Mouse (Mus musculus) forebrain, embryonic 12.5 days (tissue): ENCODE results near the gene Fam89b. TPM values are rescaled to one million over a fixed set of nuclear protein-coding genes. Genes with fewer than 3 reads are reported as not detected.

Experiments
- ATAC-seq: fragments of 200-750 bp; cut with Nextera tagmentation; 2 replicates; pipeline ENCODE4 v1.8.0; 2017; ENCODE audit warnings: moderate TSS enrichment; ENCODE audit not compliant: low FRiP score
- H3K27ac ChIP-seq: fragments of 300-500 bp; sonication (generic); 2 replicates; pipeline ENCODE4 v1.5.1; 2016; ENCODE audit warnings: mild to moderate bottlenecking
- H3K27me3 ChIP-seq: fragments of 300-500 bp; sonication (generic); 2 replicates; pipeline ENCODE4 v1.6.1; 2016; ENCODE audit warnings: mild to moderate bottlenecking
- H3K36me3 ChIP-seq: fragments of 300-500 bp; sonication (generic); replicated peaks from 2 replicates; pipeline ENCODE4 v1.6.1; 2016; ENCODE audit warnings: mild to moderate bottlenecking
- H3K4me1 ChIP-seq: fragments of 300-500 bp; sonication (generic); 2 replicates; pipeline ENCODE4 v1.6.1; 2016
- H3K4me2 ChIP-seq: fragments of 300-500 bp; sonication (generic); 2 replicates; pipeline ENCODE4 v1.6.1; 2016; ENCODE audit warnings: mild to moderate bottlenecking, moderate library complexity
- H3K4me3 ChIP-seq: fragments of 300-500 bp; sonication (generic); replicated peaks from 2 replicates; pipeline ENCODE4 v1.5.1; 2016; ENCODE audit warnings: mild to moderate bottlenecking
- H3K9ac ChIP-seq: fragments of 300-500 bp; sonication (generic); 2 replicates; pipeline ENCODE4 v1.6.1; 2016; ENCODE audit warnings: mild to moderate bottlenecking
- H3K9me3 ChIP-seq: fragments of 300-500 bp; sonication (generic); 2 replicates; pipeline ENCODE4 v1.6.1; 2016
- WGBS: fragments of 180-500 bp; shearing (Covaris S2); methylation state at CpG from one replicate; pipeline ENCODE4 v1.1.7; 2016; 5-methylcytosine and 5-hydroxymethylcytosine counted together
- polyA plus RNA-seq: library from polyadenylated mRNA; unstranded; fragments of >200 nt; fragmentation: Nextera tagmentation; extraction: Ambion mirVana; gene quantifications from 2 replicates; pipeline ENCODE4 v1.2.1, GENCODE M21; 2016

The Fam89b gene
- polyA plus RNA-seq, 1 experiment from 2014 or later = 170 TPM

DNA sequence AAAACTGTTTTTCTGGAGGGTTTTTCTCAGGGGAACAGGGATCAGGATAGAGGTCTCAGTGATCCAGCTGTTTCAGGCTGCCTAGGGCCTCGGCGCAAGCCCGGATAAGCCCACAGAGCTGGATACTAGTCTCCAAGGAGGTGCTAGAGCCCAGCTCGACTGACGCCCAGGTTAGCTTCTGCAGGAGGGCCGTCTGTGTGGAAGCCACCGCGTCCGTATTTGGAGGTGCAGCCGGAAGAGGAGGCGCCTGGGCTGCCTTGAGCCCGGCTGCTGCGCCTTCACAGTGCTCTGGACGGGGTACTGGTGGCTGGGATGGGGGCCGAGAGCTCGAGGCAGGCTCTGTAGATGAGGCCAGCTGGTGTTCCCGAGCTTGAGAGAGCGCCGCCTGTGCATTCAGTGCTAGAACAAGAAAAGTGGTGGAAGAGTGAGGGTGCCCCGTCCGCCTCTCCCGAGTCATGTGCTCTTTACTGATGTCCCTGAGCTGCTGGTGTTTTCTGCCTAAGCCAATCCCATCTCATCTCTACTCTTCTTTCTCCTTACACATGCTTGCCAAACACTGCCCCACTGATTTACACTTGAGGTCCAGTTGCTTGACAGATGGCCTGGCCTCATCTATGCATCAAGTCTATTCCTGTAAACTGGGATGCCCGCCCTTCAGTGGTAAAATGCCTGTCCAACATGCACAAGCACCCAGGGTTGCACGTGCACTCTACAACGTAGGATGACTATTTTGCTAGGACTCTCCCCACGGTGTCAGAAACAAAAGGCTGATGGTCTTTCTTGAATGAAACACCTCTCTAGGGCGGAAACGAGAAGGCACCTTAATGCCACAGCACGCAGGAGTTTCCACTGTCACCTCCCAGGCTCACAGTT, 1.1 kb upstream of the Fam89b start:
- H3K4me2 ChIP-seq = peak overlapping the region; percentile 98
- WGBS = 74% methylated on average over 29 of the region's 29 CpGs
- H3K4me1 ChIP-seq = peaks cover 52% of the 10 kb centered on the region
- H3K9ac ChIP-seq = peak overlapping the region; percentile 78; the same call in 1 of the 2 replicates
- H3K27me3 ChIP-seq = peaks cover 13% of the 10 kb centered on the region; the same call in 1 of the 2 replicates
- no peaks in the 10 kb centered on the region for H3K9me3 ChIP-seq
- H3K4me3 ChIP-seq = peak overlapping the region; percentile 77
- H3K36me3 ChIP-seq = peaks cover 4% of the 10 kb centered on the region
- no peak for ATAC-seq
- no peak overlapping the region for H3K27ac ChIP-seq

DNA sequence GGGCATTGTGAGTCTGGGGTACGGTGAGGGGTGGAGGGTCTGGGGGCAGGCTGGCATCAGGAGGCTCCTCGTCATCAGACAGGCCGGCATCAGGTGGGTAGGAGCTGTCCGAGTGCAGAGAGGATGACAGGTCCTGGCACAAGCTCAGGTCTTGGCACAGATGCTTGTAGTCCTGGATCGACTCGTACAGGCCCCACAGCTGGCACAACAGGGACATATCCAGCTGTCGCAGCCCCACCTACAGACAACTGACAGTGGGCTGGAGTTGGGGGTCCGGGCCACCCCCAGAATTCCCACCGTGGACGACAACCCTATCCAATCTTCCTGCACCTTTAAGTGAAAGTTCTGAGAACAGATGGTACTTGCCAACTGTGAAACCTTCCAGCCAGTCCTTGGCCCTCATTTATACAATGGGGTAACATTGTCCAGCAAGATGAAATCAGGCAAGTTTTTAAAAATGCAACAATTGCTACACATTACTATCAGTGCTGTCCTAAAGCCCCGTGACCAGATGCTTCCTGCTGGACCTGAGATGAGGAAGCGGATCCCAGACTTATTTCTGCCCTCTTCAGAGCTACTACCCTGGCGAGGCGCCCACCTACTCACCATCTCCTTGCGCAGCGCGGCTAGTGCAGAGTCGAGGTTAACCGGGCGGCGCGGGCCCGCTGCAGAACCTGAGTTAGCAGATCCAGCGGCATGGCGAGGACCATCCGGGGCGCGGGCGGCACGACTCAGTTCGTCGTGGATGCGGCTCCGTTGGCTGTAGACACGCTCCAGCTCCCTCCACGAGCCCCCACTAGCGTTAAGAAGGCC, 616 bp downstream of the Fam89b start:
- H3K9me3 ChIP-seq = no peaks in the 10 kb centered on the region
- peaks cover 4% of the 10 kb centered on the region; the same call in 1 of the 2 replicates for H3K27me3 ChIP-seq
- 11% methylated on average over 37 of the region's 37 CpGs for WGBS
- H3K9ac ChIP-seq = peak overlapping the region; percentile 97
- peak overlapping the region; percentile 95 for H3K27ac ChIP-seq
- peak; percentile 33 for ATAC-seq
- peaks cover 21% of the 10 kb centered on the region for H3K36me3 ChIP-seq
- H3K4me1 ChIP-seq = peaks cover 64% of the 10 kb centered on the region
- peak overlapping the region; percentile 98 for H3K4me2 ChIP-seq
- peak overlapping the region; percentile 87 for H3K4me3 ChIP-seq

DNA sequence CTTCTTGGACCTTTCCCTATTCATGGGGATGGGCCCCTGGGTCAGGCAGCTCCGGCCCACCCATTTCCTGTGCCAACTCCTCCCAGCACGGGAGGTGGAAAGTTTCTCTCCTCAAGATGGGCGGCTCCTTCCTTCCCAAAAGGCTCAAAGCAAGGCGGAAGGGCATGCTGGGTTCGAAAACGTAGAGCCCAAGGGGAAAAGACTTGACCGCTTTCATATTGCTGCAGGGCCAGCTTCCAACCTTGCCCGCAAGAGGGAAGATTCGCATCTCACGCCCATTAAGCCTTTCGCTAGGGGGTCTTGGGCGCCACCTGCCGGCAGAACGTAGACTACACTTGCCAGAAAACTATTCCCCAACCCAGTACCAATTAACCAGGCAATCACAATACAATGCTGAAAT, 1.8 kb downstream of the Fam89b start:
- H3K27ac ChIP-seq = peak overlapping the region; percentile 95; the same call in 1 of the 2 replicates
- peaks cover 30% of the 10 kb centered on the region for H3K36me3 ChIP-seq
- peaks cover 4% of the 10 kb centered on the region; the same call in 1 of the 2 replicates for H3K27me3 ChIP-seq
- H3K4me1 ChIP-seq = peaks cover 64% of the 10 kb centered on the region
- peak overlapping the region; percentile 87 for H3K4me3 ChIP-seq
- peak overlapping the region; percentile 97 for H3K9ac ChIP-seq
- peak; percentile 7; the same call in 1 of the 2 replicates for ATAC-seq
- H3K9me3 ChIP-seq = no peaks in the 10 kb centered on the region
- 6% methylated on average over 14 of the region's 14 CpGs for WGBS
- peak overlapping the region; percentile 98 for H3K4me2 ChIP-seq

DNA sequence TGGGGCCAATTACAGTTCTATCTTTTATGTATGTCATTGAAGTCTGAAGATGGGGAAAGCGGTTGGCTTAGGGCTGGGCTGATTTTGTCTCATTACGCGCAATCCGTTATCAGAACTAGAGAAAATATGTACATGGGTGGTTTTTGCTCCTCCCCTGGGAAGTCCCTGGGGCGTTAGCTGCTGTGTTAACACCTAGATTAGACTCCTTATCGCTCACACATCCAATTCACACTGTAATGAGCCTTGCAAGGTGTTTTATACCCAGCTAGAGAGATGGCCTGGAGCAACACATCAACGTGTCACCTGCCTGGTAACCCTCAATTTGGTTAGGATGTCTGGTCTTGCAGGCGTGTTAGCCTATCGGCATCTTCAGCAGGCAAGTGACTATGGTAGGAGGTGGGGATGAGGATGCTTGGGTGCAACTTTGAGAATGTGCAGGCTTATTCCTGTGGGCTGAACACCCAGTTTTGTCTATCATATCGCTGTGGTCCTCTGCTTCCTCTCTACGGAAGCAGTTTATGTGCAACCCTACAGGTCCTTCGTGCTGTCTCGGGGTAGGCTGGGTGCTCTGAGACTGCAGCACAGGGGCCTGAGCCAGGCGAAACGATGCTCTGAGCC, 2.4 kb downstream of the Fam89b start:
- WGBS = 84% methylated on average over 15 of the region's 15 CpGs
- Histone ChIP-seq H3K27ac (no peak overlapping the region; the same call in 1 of the 2 replicates), H3K4me3 (peak overlapping the region; percentile 87), H3K27me3 (peaks cover 4% of the 10 kb centered on the region; the same call in 1 of the 2 replicates), H3K9ac (peak overlapping the region; percentile 97), H3K36me3 (peaks cover 37% of the 10 kb centered on the region), H3K4me1 (peaks cover 63% of the 10 kb centered on the region), H3K9me3 (no peaks in the 10 kb centered on the region), H3K4me2 (peak overlapping the region; percentile 98)
- no peak for ATAC-seq

DNA sequence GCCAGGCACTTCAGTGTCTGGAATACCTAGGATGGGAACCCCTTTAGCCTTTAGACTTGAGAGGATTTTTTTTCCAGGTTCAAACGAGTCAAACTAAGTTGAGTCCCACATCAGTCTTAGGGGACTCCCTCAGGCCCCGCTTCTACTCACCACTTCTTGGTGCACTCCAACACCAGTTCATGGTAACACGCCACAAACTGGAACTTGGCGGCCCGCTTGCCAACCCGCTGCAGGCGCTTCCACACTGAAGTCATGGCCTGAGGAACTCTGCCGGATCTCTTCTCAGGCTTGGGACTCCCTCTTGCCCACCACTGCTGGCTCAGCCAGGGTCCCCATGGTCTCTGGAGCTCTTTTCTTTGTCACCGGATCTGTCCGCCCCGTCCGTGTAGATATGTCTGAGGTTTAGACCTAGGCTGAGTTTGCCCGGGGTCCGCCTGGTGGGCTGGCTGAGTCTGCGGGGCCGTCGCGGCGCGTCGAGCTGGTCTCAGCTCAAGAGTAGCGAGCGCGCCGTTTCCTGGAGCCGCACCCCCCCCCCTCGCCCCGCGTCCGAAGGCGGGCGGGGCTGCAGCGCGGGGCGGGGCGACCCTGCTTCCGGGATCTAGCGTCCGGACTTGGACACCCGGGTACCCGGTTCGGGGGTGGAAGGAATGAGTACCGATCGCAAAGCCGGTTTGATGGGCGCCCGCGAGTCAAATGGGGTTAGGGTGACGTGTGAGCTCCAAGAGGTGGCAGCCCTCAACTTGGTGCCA, 3.5 kb downstream of the Fam89b start, which contains the start of gene Ehbp1l1:
Gene Ehbp1l1 (minus strand): TSS at position 551 of the 749 bp plus-strand sequence.
- Histone ChIP-seq H3K4me2 (peak within 1 kb of the TSS; percentile 98), H3K27ac (0 out of 2 replicates have a peak within 1 kb of the TSS, but pooled peaks have one; percentile 9), H3K27me3 (peaks cover 4% of the 10 kb centered on the region; the same call in 1 of the 2 replicates), H3K9ac (peak within 1 kb of the TSS; percentile 97), H3K4me3 (peak within 1 kb of the TSS; percentile 37), H3K4me1 (peaks cover 57% of the 10 kb centered on the region), H3K9me3 (no peaks in the 10 kb centered on the region), H3K36me3 (peaks cover 48% of the 10 kb centered on the region)
- 18% methylated on average over 48 of the region's 49 CpGs for WGBS
- ATAC-seq = no peak

DNA sequence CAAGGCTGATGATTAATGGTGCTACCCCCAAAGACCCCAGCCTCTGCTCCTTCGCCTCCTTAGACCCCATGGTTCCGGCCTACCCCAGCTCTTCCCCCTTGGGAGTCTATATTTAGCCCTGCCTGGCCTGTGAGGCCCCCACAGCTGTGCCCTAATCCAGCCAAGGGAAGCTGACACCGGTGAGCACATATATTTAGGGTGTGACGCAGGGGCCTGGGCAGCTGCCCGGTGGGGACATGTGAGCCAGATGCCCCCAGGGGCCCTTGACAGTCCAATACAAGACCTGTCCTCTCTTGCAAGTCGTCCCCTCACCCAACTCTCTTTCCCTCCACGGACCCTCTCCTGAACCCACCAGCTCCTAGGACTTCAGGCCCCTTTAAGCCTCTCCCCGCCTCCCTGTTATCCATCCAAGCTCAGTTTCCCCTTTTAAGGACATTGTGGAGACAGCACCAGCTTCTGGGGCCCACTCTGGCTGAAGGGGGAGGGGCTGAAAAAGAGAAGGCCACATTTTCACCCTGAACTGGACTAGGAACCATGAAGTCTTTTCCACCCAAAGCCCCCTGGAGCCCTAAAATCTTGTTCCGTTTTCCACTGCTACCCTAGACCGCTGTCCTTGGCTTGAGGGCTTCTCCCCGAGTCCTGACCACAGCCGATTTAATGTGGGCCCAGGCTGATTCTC, 4.3 kb downstream of the Fam89b start:
- H3K27ac ChIP-seq = 0 out of 2 replicates have a peak overlapping the region, but pooled peaks have one; percentile 9

DNA sequence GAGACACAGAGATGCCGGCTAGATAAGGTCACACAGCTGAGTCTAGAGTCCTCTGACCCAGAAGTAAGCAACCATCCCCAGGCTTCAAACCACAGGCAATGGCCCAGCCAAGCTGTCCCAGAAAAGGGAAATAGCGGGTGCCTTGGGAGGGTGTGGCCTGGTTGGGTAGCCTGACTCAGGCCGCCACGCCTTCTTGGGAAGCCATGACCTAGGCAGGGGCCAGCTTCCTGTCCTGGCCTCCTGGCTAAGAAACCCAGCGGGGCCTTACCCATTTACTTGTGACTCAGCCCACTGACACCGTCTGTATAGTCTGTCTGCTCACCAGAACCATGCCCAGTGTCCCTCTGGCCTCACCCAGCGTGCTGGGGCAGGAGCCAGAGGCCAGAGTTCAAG, 4.9 kb downstream of the Fam89b start:
- WGBS = 80% methylated on average over 7 of the region's 7 CpGs
- H3K4me3 ChIP-seq = 0 out of 2 replicates have a peak overlapping the region, but pooled peaks have one; percentile 5
- H3K36me3 ChIP-seq = peaks cover 62% of the 10 kb centered on the region
- no peak overlapping the region for H3K4me2 ChIP-seq
- no peaks in the 10 kb centered on the region for H3K9me3 ChIP-seq
- no peak for ATAC-seq
- peaks cover 4% of the 10 kb centered on the region; the same call in 1 of the 2 replicates for H3K27me3 ChIP-seq
- H3K27ac ChIP-seq = no peak overlapping the region
- peaks cover 43% of the 10 kb centered on the region for H3K4me1 ChIP-seq
- no peak overlapping the region for H3K9ac ChIP-seq

More for the DNA sequence above, 4.3 kb downstream of the Fam89b start:
- Histone ChIP-seq H3K9ac (no peak overlapping the region), H3K4me2 (peak overlapping the region; percentile 98), H3K36me3 (peaks cover 56% of the 10 kb centered on the region), H3K9me3 (no peaks in the 10 kb centered on the region), H3K4me3 (peak overlapping the region; percentile 37; the same call in 1 of the 2 replicates), H3K27me3 (peaks cover 4% of the 10 kb centered on the region; the same call in 1 of the 2 replicates), H3K4me1 (peaks cover 49% of the 10 kb centered on the region)
- 84% methylated on average over 12 of the region's 12 CpGs for WGBS
- ATAC-seq = no peak

DNA sequence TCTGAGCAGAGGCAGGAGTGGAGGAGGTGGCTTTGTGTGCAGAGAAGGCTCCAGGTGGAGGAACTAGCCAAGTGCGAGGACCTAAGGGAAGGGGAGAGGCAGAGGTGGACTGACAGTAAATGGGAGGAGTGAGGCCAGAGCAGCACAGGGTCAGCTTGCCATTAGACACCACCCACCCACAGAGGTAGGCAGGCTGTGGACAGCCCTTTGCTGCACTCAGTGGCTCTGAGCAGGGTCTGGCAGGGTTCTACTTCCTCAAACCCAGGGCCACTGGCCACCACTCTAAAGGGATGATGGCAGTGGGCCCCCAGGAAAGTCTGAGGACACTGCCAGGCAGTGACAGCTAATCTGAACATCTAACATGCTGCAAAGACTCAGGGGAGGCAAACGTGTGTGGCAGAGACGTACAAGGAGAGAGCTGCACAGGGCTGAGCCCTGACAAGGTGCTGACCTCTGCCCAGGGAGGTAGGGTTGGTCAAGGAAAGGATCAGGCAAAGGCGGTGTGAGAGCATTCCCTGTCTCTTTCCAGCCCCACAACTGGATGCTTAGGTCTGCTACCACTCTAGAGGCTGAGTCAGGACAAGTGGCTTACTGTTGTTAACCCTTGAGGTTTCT, 5.4 kb downstream of the Fam89b start:
- Histone ChIP-seq H3K9me3 (no peaks in the 10 kb centered on the region), H3K27me3 (peaks cover 4% of the 10 kb centered on the region; the same call in 1 of the 2 replicates), H3K4me2 (no peak overlapping the region), H3K36me3 (peaks cover 67% of the 10 kb centered on the region), H3K27ac (no peak overlapping the region; the same call in 1 of the 2 replicates), H3K9ac (no peak overlapping the region), H3K4me1 (peaks cover 43% of the 10 kb centered on the region), H3K4me3 (0 out of 2 replicates have a peak overlapping the region, but pooled peaks have one; percentile 5)
- WGBS = 74% methylated on average over 4 of the region's 4 CpGs
- ATAC-seq = no peak

DNA sequence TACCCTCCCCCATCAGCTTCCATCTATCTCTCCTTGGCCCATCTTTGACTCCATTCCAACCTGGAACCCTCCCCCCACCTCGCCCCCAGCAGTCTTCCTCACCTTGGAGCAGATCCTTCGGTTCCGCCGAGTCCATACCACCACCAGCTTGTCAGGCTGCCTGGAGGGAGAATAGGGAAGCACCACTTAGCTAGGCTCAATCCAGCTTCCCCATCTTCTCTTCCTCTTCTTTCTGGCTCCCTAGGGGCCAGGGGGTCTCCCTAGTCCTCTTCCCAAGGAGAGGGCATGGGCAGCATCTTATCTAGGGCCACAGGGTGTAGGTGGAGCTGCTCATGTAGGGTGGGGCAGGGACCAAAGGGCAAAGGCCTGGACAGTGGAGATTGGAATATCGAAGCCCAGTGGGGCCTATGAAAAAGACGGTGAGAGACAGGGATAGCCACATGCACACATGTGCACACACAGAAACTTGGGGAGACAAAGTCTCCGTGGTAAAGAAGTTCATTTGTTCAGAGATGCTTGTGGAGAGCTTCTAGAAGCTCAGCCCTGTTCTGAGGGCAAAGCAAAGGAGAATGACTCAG, 6.5 kb downstream of the Fam89b start:
- WGBS = 93% methylated on average over 7 of the region's 7 CpGs
- no peak for ATAC-seq
- Histone ChIP-seq H3K27ac (no peak overlapping the region), H3K4me3 (no peak overlapping the region), H3K4me2 (no peak overlapping the region), H3K9me3 (no peaks in the 10 kb centered on the region), H3K36me3 (peaks cover 73% of the 10 kb centered on the region), H3K9ac (no peak overlapping the region), H3K4me1 (peaks cover 34% of the 10 kb centered on the region), H3K27me3 (peaks cover 4% of the 10 kb centered on the region; the same call in 1 of the 2 replicates)

DNA sequence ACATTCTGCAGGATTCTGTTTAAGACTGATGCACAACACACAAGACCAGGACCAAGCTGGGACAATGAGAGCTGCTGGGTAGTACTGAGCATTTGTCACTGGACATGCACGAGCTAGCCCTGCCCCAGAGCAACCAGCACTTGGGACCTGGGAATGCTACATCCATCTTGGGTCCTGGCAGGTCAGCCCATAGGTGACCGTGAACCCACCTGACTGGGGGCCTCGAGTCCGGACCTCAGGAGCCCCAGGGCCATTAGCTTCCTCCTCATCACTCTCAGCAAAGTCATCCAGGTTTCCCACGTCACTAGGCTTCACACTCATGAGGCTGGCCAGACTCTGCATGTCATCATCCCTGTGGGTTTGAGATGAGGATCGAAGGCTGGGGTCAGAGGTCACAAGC, 8.2 kb downstream of the Fam89b start:
- 91% methylated on average over 6 of the region's 6 CpGs for WGBS
- H3K4me2 ChIP-seq = no peak overlapping the region
- H3K4me3 ChIP-seq = no peak overlapping the region
- H3K9ac ChIP-seq = no peak overlapping the region
- 0 out of 2 replicates have a peak, but pooled peaks cover under 1% of the 10 kb centered on the region for H3K27me3 ChIP-seq
- no peak for ATAC-seq
- peaks cover 85% of the 10 kb centered on the region for H3K36me3 ChIP-seq
- no peak overlapping the region for H3K27ac ChIP-seq
- H3K4me1 ChIP-seq = peaks cover 31% of the 10 kb centered on the region
- no peaks in the 10 kb centered on the region for H3K9me3 ChIP-seq
